Mouse (Mus musculus): Measurements from ENCODE around the gene Spata21.

Gene Spata21

GRCm38 (mm10) chr4:141088033-141088432 lies at the start of gene Spata21:
TSS of gene Spata21 (plus strand) at chr4:141088333.
- no peak for DNase-seq

GRCm38 (mm10) chr4:141041117-141041516 lies 47.0 kb upstream of the Spata21 start:
- DNase-seq: peak in 1 of 2 experiments; percentile 52

GRCm38 (mm10) chr4:141044816-141045215 lies 43.3 kb upstream of the Spata21 start:
- DNase-seq: peak; percentile 66 to 78

- no peak for DNase-seq
Observed at GRCm38 (mm10) chr4:141048810-141049475, 39.2 kb upstream of the Spata21 start.

- DNase-seq: no peak
Observed at GRCm38 (mm10) chr4:141049476-141049835, 38.7 kb upstream of the Spata21 start.

- peak in 1 of 2 experiments; percentile 48 for DNase-seq
Observed at GRCm38 (mm10) chr4:141052442-141052841, 35.7 kb upstream of the Spata21 start.

- DNase-seq: no peak
Observed at GRCm38 (mm10) chr4:141053138-141053537, 35.0 kb upstream of the Spata21 start.

- peak; percentile 68 to 77 for DNase-seq
Observed at GRCm38 (mm10) chr4:141053568-141054161, 34.5 kb upstream of the Spata21 start.

- no peak for DNase-seq
Observed at GRCm38 (mm10) chr4:141056970-141057369, 31.2 kb upstream of the Spata21 start.

GRCm38 (mm10) chr4:141058835-141059234 lies 29.3 kb upstream of the Spata21 start:
- no peak for DNase-seq

GRCm38 (mm10) chr4:141059616-141060425 lies 28.3 kb upstream of the Spata21 start:
- DNase-seq: no peak

- DNase-seq: peak; percentile 100
Observed at GRCm38 (mm10) chr4:141060426-141061301, 27.5 kb upstream of the Spata21 start, which contains the start of gene Crocc. TSS of gene Crocc (minus strand) at chr4:141060550.

GRCm38 (mm10) chr4:141064104-141064659 lies 24.0 kb upstream of the Spata21 start:
- no peak for DNase-seq

GRCm38 (mm10) chr4:141065123-141065522 lies 23.0 kb upstream of the Spata21 start:
- DNase-seq: peak; percentile 86 to 90

GRCm38 (mm10) chr4:141066709-141067515 lies 21.2 kb upstream of the Spata21 start:
- DNase-seq: peak; percentile 84 to 86

- DNase-seq: peak; percentile 40 to 47
Observed at GRCm38 (mm10) chr4:141067516-141068046, 20.6 kb upstream of the Spata21 start.

- DNase-seq: no peak
Observed at GRCm38 (mm10) chr4:141068655-141069054, 19.5 kb upstream of the Spata21 start.

GRCm38 (mm10) chr4:141069731-141070130 lies 18.4 kb upstream of the Spata21 start:
- peak; percentile 73 to 85 for DNase-seq

- no peak for DNase-seq
Observed at GRCm38 (mm10) chr4:141072502-141072901, 15.6 kb upstream of the Spata21 start.

GRCm38 (mm10) chr4:141073661-141074060 lies 14.5 kb upstream of the Spata21 start:
- peak; percentile 49 to 58 for DNase-seq

- DNase-seq: no peak
Observed at GRCm38 (mm10) chr4:141074109-141074508, 14.0 kb upstream of the Spata21 start.

All from cerebellum, postnatal 14 days (tissue).